Mouse (Mus musculus) inflammation-experienced regulatory T-cells, adult 16 weeks (primary cell): Measurements from ENCODE around the gene Gm10406. TPM values are rescaled to one million over a fixed set of nuclear protein-coding genes. Genes with fewer than 3 reads are reported as not detected.

Experiments
- polyA plus RNA-seq: library from polyadenylated mRNA; unstranded; fragments of 100-300 nt; shearing (Covaris generic); gene quantifications from one replicate; pipeline ENCODE4 v1.2.1, GENCODE M21; 2017

Gm10406 gene
- polyA plus RNA-seq: 2.4 TPM

GRCm38 (mm10) chr14:7026781-7027749 is at the start of gene Gm10406:
Gene Gm10406 (minus strand): TSS chr14:7027449.

GRCm38 (mm10) chr14:7044870-7045269 is 17.6 kb upstream of the Gm10406 start, which contains the start of gene Gm3685:
Gene Gm3685 (minus strand): TSS chr14:7044970.

GRCm38 (mm10) chr14:6973718-6974117 is 53.5 kb downstream of the Gm10406 start, which contains the start of gene Gm6356:
Gene Gm6356 (minus strand): TSS chr14:6973818.

Other genes starting within 250 kb of the Gm10406 start
- gene Gm3642, start 187.1 kb downstream of the Gm10406 start, polyA plus RNA-seq: not detected
- gene Gm3667, start 137.5 kb downstream of the Gm10406 start, polyA plus RNA-seq: 11.2 TPM
- not detected for gene Gm6356, start 53.6 kb downstream of the Gm10406 start, polyA plus RNA-seq
- gene Gm3685, start 17.5 kb upstream of the Gm10406 start, polyA plus RNA-seq: not detected
- 6.2 TPM for gene Gm3696, start 73.2 kb upstream of the Gm10406 start, polyA plus RNA-seq
- not detected for gene Gm6676, start 98.0 kb upstream of the Gm10406 start, polyA plus RNA-seq
- 15.3 TPM for gene Gm3512, start 147.1 kb upstream of the Gm10406 start, polyA plus RNA-seq
- gene Gm16434, start 167.1 kb upstream of the Gm10406 start, polyA plus RNA-seq: not detected
- gene Gm3727, start 237.3 kb upstream of the Gm10406 start, polyA plus RNA-seq: not detected